12 mouse cellular contexts compared by ENCODE assay signal in genomic region chr7:28583570-28584344, GRCm38 (mm10). TPM values are rescaled to one million over a fixed set of nuclear protein-coding genes. Genes with fewer than 3 reads are reported as not detected.
DNase-seq lines count a peak whose midpoint lies in the region; ATAC-seq and TF ChIP-seq lines count a peak whose summit lies in the region.
"Had no signal": no experiment of that assay in that cellular context is flagged by ENCODE, and none has a peak within 500 bp of the region (broad histone marks: within the 10 kb centered on the region; RNA-seq: fewer than 3 reads in every experiment).

No protein-coding gene starts in this region.

- no peak overlapping the region for H3K4me3 ChIP-seq in neural tube, embryonic 13.5 days
- H3K4me3 ChIP-seq in liver, embryonic 16.5 days (ENCODE audit: low read depth, low read length): peak overlapping the region; percentile 20
- H3K4me3 ChIP-seq in stomach, postnatal 0 days (ENCODE audit: low read depth, low read length): no peak overlapping the region
- no peak overlapping the region for H3K4me3 ChIP-seq in midbrain, postnatal 0 days (ENCODE audit: low read depth, low read length)

- no peak overlapping the region for H3K9ac ChIP-seq in neural tube, embryonic 13.5 days
- H3K9ac ChIP-seq in liver, embryonic 16.5 days (ENCODE audit: low read depth, low read length): peak overlapping the region; percentile 36
- H3K9ac ChIP-seq in stomach, postnatal 0 days (ENCODE audit: low read length): no peak overlapping the region
- no peak overlapping the region for H3K9ac ChIP-seq in midbrain, postnatal 0 days (replicated peaks; ENCODE audit: low read length, poor library complexity, severe bottlenecking)

- H3K27me3 ChIP-seq in neural tube, embryonic 13.5 days: no peaks in the 10 kb centered on the region
- no peaks in the 10 kb centered on the region for H3K27me3 ChIP-seq in liver, embryonic 16.5 days (ENCODE audit: control insufficient read depth, insufficient read depth, low read depth, low read length)
- H3K27me3 ChIP-seq in stomach, postnatal 0 days (ENCODE audit: control insufficient read depth, insufficient read depth, low read length): no peaks in the 10 kb centered on the region
- no peaks in the 10 kb centered on the region for H3K27me3 ChIP-seq in midbrain, postnatal 0 days (ENCODE audit: insufficient read depth, low read length)

- H3K4me2 ChIP-seq in neural tube, embryonic 13.5 days: no peak overlapping the region
- H3K4me2 ChIP-seq in liver, embryonic 16.5 days (ENCODE audit: low read depth, low read length): peak overlapping the region; percentile 50
- no peak overlapping the region; the same call in 1 of the 2 replicates for H3K4me2 ChIP-seq in stomach, postnatal 0 days (replicated peaks; ENCODE audit: low read depth)
- no peak overlapping the region for H3K4me2 ChIP-seq in midbrain, postnatal 0 days (ENCODE audit: low read depth, low read length, poor library complexity, severe bottlenecking)

- 81% methylated on average over 8 of the region's 8 CpGs for whole genome bisulfite sequencing in neural tube, embryonic 13.5 days
- 42% methylated on average over 8 of the region's 8 CpGs for WGBS in liver, embryonic 16.5 days (ENCODE audit: insufficient replicate concordance)
- 54% methylated on average over 8 of the region's 8 CpGs for WGBS in stomach, postnatal 0 days
- 78% methylated on average over 8 of the region's 8 CpGs for WGBS in midbrain, postnatal 0 days

- H3K4me1 ChIP-seq in neural tube, embryonic 13.5 days (replicated peaks): peaks cover 82% of the 10 kb centered on the region
- peaks cover 90% of the 10 kb centered on the region for H3K4me1 ChIP-seq in liver, embryonic 16.5 days (ENCODE audit: control insufficient read depth, low read depth, low read length)
- peaks cover 22% of the 10 kb centered on the region for H3K4me1 ChIP-seq in stomach, postnatal 0 days (replicated peaks; ENCODE audit: control insufficient read depth, insufficient read depth)
- H3K4me1 ChIP-seq in midbrain, postnatal 0 days (ENCODE audit: insufficient read depth, low read length): no peaks in the 10 kb centered on the region

- no peaks in the 10 kb centered on the region for H3K36me3 ChIP-seq in neural tube, embryonic 13.5 days
- no peaks in the 10 kb centered on the region for H3K36me3 ChIP-seq in liver, embryonic 16.5 days (ENCODE audit: control insufficient read depth, insufficient read depth)
- no peaks in the 10 kb centered on the region for H3K36me3 ChIP-seq in stomach, postnatal 0 days (ENCODE audit: control insufficient read depth, insufficient read depth, low read length)
- no peaks in the 10 kb centered on the region for H3K36me3 ChIP-seq in midbrain, postnatal 0 days (ENCODE audit: insufficient read depth, low read length)

- peak; percentile 13; the same call in 1 of the 2 replicates for ATAC-seq in frontal cortex, adult (ENCODE audit: low TSS enrichment)
- no peak for ATAC-seq in neural tube, embryonic 13.5 days (ENCODE audit: low read depth)
- peak; percentile 59 for ATAC-seq in liver, embryonic 16.5 days (ENCODE audit: low read depth)
- peak; percentile 62 for ATAC-seq in stomach, postnatal 0 days (ENCODE audit: low FRiP score, low TSS enrichment)
- no peak for ATAC-seq in midbrain, postnatal 0 days (ENCODE audit: low FRiP score)
- ATAC-seq: activated CD4-positive, CD25-positive, alpha-beta regulatory T cell, adult 4 months had no signal

- no peak for TF ChIP-seq EP300 in stomach, postnatal 0 days (optimal IDR thresholded peaks at IDR 0.05)

- H3K9me3 ChIP-seq in neural tube, embryonic 13.5 days: no peaks in the 10 kb centered on the region
- H3K9me3 ChIP-seq in liver, embryonic 16.5 days (replicated peaks; ENCODE audit: control insufficient read depth, low read length): no peaks in the 10 kb centered on the region
- no peaks in the 10 kb centered on the region for H3K9me3 ChIP-seq in stomach, postnatal 0 days (ENCODE audit: control insufficient read depth, low read length)
- H3K9me3 ChIP-seq in midbrain, postnatal 0 days (ENCODE audit: low read length): no peaks in the 10 kb centered on the region

- no peak for DNase-seq in frontal cortex, postnatal 10 days (ENCODE audit: low spot score in 2 of 2)
- DNase-seq in neural tube, embryonic 10.5 days (ENCODE audit: extremely low spot score, low spot score): no peak
- peak; percentile 66 for DNase-seq in stomach, postnatal 0 days (ENCODE audit: low spot score)
- DNase-seq in thymus, adult 18-20 months: no peak
- DNase-seq in midbrain, postnatal 0 days (ENCODE audit: low spot score): no peak
- DNase-seq: B cell, adult 2 months; kidney, adult 9 months had no signal

- H3K27ac ChIP-seq in neural tube, embryonic 13.5 days (replicated peaks): 0 out of 2 replicates have a peak overlapping the region, but pooled peaks have one; percentile 65
- peak overlapping the region; percentile 85 for H3K27ac ChIP-seq in liver, embryonic 16.5 days (ENCODE audit: low read length)
- H3K27ac ChIP-seq in stomach, postnatal 0 days (replicated peaks): peak overlapping the region; percentile 82
- H3K27ac ChIP-seq in midbrain, postnatal 0 days (ENCODE audit: low read depth, low read length): no peak overlapping the region

- no peak for TF ChIP-seq CTCF in stomach, postnatal 0 days (IDR thresholded peaks at IDR 0.05; ENCODE audit: low read depth)
- no peak for TF ChIP-seq CTCF in midbrain, postnatal 0 days (IDR thresholded peaks at IDR 0.05)

RNA-seq across cellular contexts. Expression of gene Samd4b, which starts 14.2 kb away (rescaled TPM):
- 25.6 and 26.9 TPM in 2 replicates for polyA plus RNA-seq in neural tube, embryonic 13.5 days (2015; fragmentation: Nextera tagmentation; extraction: Ambion mirVana)
- 2.5 and 3.5 TPM in 2 replicates for polyA plus RNA-seq in liver, embryonic 16.5 days (2015; fragmentation: Nextera tagmentation; extraction: Ambion mirVana)
- polyA plus RNA-seq in stomach, postnatal 0 days (2015; fragmentation: Nextera tagmentation; extraction: Ambion mirVana): 9.8 and 12.0 TPM in 2 replicates
- 48.2 and 56.0 TPM in 2 replicates for total RNA-seq in midbrain, postnatal 0 days (2014; rRNA removed)
- 17.6 and 19.2 TPM in 2 replicates for polyA plus RNA-seq in midbrain, postnatal 0 days (2015; fragmentation: Nextera tagmentation; extraction: Ambion mirVana)

RNA-seq across cellular contexts. Expression of gene Pak4, which starts 14.2 kb away (rescaled TPM):
- polyA plus RNA-seq in neural tube, embryonic 13.5 days (2015; fragmentation: Nextera tagmentation; extraction: Ambion mirVana): 20.1 and 20.2 TPM in 2 replicates
- 16.4 and 17.5 TPM in 2 replicates for polyA plus RNA-seq in liver, embryonic 16.5 days (2015; fragmentation: Nextera tagmentation; extraction: Ambion mirVana)
- polyA plus RNA-seq in stomach, postnatal 0 days (2015; fragmentation: Nextera tagmentation; extraction: Ambion mirVana): 33.9 and 34.1 TPM in 2 replicates
- total RNA-seq in midbrain, postnatal 0 days (2014; rRNA removed): 13.3 and 19.8 TPM in 2 replicates
- 8.9 and 9.6 TPM in 2 replicates for polyA plus RNA-seq in midbrain, postnatal 0 days (2015; fragmentation: Nextera tagmentation; extraction: Ambion mirVana)

RNA-seq across cellular contexts. Expression of gene Nccrp1, which starts 36.7 kb away (rescaled TPM):
- not detected in 2 replicates for polyA plus RNA-seq in neural tube, embryonic 13.5 days (2015; fragmentation: Nextera tagmentation; extraction: Ambion mirVana)
- polyA plus RNA-seq in liver, embryonic 16.5 days (2015; fragmentation: Nextera tagmentation; extraction: Ambion mirVana): not detected in 2 replicates
- polyA plus RNA-seq in stomach, postnatal 0 days (2015; fragmentation: Nextera tagmentation; extraction: Ambion mirVana): 20.1 and 27.2 TPM in 2 replicates
- 1.4 TPM in 1 of 2 replicates, not detected in the other for total RNA-seq in midbrain, postnatal 0 days (2014; rRNA removed)
- polyA plus RNA-seq in midbrain, postnatal 0 days (2015; fragmentation: Nextera tagmentation; extraction: Ambion mirVana): 0.16 and 0.47 TPM in 2 replicates
- total RNA-seq: megakaryocyte-erythroid progenitor cell, adult 5-6 weeks had no signal
- polyA plus RNA-seq: activated CD4-positive, CD25-positive, alpha-beta regulatory T cell, adult 4 months had no signal

RNA-seq across cellular contexts. Expression of gene Sycn, which starts 43.1 kb away (rescaled TPM):
- polyA plus RNA-seq in neural tube, embryonic 13.5 days (2015; fragmentation: Nextera tagmentation; extraction: Ambion mirVana): not detected in 2 replicates
- 0.53 and 2.5 TPM in 2 replicates for polyA plus RNA-seq in liver, embryonic 16.5 days (2015; fragmentation: Nextera tagmentation; extraction: Ambion mirVana)
- polyA plus RNA-seq in stomach, postnatal 0 days (2015; fragmentation: Nextera tagmentation; extraction: Ambion mirVana): 87.1 and 87.6 TPM in 2 replicates
- not detected in 2 replicates for total RNA-seq in midbrain, postnatal 0 days (2014; rRNA removed)
- polyA plus RNA-seq in midbrain, postnatal 0 days (2015; fragmentation: Nextera tagmentation; extraction: Ambion mirVana): not detected in 2 replicates
- total RNA-seq: megakaryocyte-erythroid progenitor cell, adult 5-6 weeks had no signal
- polyA plus RNA-seq: activated CD4-positive, CD25-positive, alpha-beta regulatory T cell, adult 4 months had no signal

RNA-seq across cellular contexts. Expression of gene Acp7, which starts 47.4 kb away (rescaled TPM):
- polyA plus RNA-seq in neural tube, embryonic 13.5 days (2015; fragmentation: Nextera tagmentation; extraction: Ambion mirVana): not detected in 2 replicates
- polyA plus RNA-seq in liver, embryonic 16.5 days (2015; fragmentation: Nextera tagmentation; extraction: Ambion mirVana): not detected in 2 replicates
- polyA plus RNA-seq in stomach, postnatal 0 days (2015; fragmentation: Nextera tagmentation; extraction: Ambion mirVana): 10.9 and 12.4 TPM in 2 replicates
- total RNA-seq in midbrain, postnatal 0 days (2014; rRNA removed): 1.3 and 2.6 TPM in 2 replicates
- 0.22 and 0.55 TPM in 2 replicates for polyA plus RNA-seq in midbrain, postnatal 0 days (2015; fragmentation: Nextera tagmentation; extraction: Ambion mirVana)
- total RNA-seq: megakaryocyte-erythroid progenitor cell, adult 5-6 weeks had no signal
- polyA plus RNA-seq: activated CD4-positive, CD25-positive, alpha-beta regulatory T cell, adult 4 months had no signal

Comparison
In these comparisons a context has a peak if more than half of its experiments do, and no peak if none do; other contexts are left out.
1. ATAC-seq: peak in frontal cortex, adult (single experiment), liver, embryonic 16.5 days (single experiment) and stomach, postnatal 0 days (single experiment); none in neural tube, embryonic 13.5 days (single experiment) and midbrain, postnatal 0 days (single experiment).
2. RNA of gene Nccrp1, which starts 36.7 kb away (polyA plus RNA-seq): 20.1 to 27.2 TPM in stomach, postnatal 0 days; 0.16 to 0.47 TPM in midbrain, postnatal 0 days, not detected in neural tube, embryonic 13.5 days and not detected in liver, embryonic 16.5 days; every median in the first group is over 10 times any median in the second.